Mouse (Mus musculus): Measurements from ENCODE around the gene Mageb4.
"Not testable (repeated sequence)": the region's sequence is repeated elsewhere in the genome, so short reads cannot be mapped to it uniquely, and the experiment has no call there.

The Mageb4 gene

GRCm38 (mm10) chrX:86304993-86305392, at the start of gene Mageb4:
TSS of gene Mageb4 (minus strand) at chrX:86305093.
- DNase-seq (ENCODE audit: low read depth): not testable (repeated sequence)

DNA sequence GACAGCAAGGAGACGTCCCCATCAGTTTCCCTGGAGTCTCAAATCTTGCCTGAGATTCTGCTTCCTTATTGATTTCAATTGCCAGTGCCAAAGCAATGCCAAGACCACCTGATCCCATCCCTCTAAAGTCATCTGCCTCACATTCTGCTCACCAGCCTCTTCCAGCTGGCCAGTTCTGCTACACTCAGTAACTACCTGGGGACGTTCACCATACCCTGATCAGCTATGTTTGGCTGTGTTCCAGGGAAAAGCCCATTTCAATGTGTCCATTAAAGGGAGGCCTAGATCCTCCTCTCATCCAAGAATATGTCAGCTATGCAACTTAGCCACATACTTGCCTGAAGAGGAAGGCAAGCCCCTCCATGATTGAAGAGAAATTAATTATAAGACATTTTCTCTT, 20.3 kb downstream of the Mageb4 start:
- DNase-seq (ENCODE audit: low read depth): not testable (repeated sequence)

DNA sequence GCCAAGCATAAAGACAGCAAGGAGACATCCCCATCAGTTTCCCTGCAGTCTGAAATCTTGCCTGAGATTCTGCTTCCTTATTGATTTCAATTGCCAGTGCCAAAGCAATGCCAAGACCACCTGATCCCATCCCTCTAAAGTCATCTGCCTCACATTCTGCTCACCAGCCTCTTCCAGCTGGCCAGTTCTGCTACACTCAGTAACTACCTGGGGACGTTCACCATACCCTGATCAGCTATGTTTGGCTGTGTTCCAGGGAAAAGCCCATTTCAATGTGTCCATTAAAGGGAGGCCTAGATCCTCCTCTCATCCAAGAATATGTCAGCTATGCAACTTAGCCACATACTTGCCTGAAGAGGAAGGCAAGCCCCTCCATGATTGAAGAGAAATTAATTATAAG, 58.9 kb downstream of the Mageb4 start:
- DNase-seq (ENCODE audit: low read depth): not testable (repeated sequence)

GRCm38 (mm10) chrX:86237246-86237645, 67.6 kb downstream of the Mageb4 start:
- DNase-seq (ENCODE audit: low read depth): no peak
